Mouse (Mus musculus): ENCODE results near the gene Birc2. TPM values are rescaled to one million over a fixed set of nuclear protein-coding genes. Genes with fewer than 3 reads are reported as not detected.

The Birc2 gene
- total RNA-seq, 2 experiments from 2014 or later, result 24.6 to 26.6 TPM

DNA sequence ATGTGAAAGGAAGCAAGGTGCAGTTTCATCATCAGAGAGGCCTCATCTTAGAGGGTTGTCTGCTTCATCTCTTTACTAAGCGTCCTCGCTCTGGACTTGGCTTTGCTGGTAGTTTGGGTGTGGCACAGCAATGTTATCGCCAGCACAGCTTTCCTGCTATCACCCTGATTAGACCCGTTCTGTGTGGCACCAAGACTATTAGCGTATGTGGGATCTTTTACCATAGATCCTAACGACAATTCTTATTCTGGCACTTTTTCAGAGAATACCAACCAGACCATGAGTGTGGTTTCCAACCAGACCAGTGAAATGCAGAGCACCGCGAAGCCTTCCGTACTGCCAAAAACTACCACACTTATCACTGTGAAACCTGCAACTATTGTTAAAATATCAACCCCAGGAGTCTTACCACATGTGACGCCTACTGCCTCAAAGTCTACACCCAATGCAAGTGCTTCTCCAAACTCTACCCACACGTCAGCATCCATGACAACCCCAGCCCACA, 46.2 kb downstream of the Birc2 start:
- DNase-seq, result no peak
- intact Hi-C loops (cut with DNase I), result no loop called here

DNA sequence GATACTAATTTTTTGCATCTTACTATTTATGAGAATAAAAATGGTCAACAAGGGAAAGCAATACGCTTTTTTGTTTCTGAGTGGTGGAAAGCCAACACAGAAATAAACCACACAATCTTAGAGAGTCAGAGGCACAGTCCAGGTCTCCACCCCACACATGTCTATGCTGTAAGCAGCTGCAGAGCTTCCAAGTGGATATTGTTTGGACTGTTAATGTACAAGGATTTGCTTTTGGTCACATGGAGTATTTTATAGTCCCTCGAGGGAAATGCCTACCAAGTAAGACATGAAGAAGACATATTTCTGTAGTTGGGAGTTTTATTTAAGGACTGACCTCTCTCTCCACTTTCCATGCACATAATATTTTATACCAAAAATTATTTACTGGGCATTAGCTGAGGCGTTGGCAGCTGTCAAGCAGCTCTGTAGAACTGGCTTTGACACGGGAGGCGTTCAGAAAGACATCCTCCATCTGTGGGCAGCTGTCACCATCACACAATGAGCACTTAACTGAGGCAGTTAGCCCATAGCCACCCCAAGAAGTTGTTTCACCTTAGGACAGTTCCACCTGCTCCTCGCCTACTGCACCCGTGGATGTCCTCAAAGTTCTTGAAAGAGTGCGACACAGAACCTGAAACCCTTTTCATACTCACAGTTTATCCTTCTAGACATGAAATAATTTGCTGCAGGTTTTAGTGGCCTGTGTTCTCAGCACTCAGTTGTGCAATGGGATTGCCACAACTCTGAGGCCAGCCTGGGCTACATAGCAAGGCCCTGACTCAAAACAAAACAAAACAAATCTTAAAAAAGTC, 46.9 kb downstream of the Birc2 start:
- intact Hi-C loops (cut with DNase I), result no loop called here

DNA sequence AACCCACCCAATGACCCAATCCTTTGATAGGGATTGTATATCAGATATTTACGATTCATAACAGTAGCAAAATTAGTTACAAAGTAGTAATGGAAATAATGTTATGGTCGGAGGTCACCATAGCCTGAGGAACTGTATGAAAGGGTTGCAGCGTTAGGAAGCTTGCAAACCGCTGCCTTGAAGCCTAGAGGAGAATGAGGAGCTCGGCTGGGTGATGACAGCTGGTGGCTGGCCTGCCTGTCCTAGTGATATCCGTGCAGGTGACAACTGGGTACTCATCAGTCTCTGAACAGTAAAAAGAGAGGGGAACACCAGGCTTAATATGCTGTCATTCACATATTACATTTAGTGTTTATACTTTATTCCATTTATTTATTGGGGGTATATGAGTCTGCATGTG, 48.5 kb downstream of the Birc2 start:
- intact Hi-C loops (cut with DNase I), result no loop called here
- DNase-seq, result no peak

More for the DNA sequence above, 46.9 kb downstream of the Birc2 start:
- DNase-seq, result no peak

DNA sequence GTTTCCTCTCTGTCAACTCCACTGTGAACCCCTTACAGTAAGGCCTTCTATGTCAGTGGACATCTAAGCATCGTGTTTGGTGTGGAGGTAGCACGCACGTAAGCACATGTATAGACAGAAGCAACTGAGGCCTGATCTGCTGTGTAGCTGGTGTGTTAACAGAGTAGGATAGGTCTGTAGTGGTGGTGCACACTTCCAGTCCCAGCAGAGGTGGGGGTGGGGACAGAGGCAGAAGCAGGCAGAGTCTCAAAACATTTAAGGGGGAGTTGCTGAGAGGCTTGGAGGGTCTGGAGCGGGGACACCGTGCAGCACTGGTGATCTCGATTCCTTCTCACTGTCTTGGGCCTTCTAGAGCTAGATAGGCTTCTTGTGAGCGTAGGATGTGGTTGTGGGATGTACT, 50.8 kb downstream of the Birc2 start:
- intact Hi-C loops (cut with DNase I), result no loop called here
- no peak for DNase-seq

DNA sequence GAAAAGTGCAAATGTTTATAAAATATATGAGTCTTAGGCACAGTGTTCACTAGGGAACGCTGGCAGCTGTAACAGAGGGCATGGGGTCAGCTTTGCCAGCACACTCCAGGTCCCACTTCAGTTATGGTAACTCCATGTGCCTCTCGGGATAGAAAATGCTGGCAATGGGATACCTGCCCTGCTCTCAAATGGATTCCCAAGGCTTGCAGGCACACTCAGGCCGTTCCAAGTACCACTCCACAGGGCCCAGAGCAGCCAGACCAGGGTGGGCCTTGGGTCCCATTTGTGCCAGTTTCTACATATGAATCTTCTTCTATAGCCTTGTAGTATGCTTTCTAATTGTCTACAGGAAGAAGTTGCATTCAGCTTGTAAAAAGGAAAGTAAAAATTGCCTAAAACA, 51.5 kb downstream of the Birc2 start:
- DNase-seq, result no peak
- intact Hi-C loops (cut with DNase I), result no loop called here

DNA sequence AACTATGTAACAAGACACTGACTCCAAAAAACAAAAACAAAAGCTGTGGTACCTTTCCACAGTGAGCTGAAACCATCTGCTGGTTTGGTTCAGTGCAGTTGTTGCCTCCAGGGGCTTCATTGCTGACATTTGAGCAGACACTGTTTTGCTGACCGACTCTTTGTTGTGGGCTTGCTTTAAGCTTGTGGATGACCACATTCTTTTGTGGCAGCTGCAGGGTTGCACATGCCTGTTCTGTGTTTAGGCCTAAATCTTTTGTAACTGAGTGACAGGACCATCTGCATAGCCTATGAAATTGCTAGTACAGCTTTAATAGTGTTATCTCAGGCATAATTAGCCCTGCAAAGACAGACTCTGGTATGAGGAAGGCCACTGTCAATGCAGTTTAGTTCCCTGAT, 52.2 kb downstream of the Birc2 start:
- no peak for DNase-seq
- intact Hi-C loops (cut with DNase I), result no loop called here

DNA sequence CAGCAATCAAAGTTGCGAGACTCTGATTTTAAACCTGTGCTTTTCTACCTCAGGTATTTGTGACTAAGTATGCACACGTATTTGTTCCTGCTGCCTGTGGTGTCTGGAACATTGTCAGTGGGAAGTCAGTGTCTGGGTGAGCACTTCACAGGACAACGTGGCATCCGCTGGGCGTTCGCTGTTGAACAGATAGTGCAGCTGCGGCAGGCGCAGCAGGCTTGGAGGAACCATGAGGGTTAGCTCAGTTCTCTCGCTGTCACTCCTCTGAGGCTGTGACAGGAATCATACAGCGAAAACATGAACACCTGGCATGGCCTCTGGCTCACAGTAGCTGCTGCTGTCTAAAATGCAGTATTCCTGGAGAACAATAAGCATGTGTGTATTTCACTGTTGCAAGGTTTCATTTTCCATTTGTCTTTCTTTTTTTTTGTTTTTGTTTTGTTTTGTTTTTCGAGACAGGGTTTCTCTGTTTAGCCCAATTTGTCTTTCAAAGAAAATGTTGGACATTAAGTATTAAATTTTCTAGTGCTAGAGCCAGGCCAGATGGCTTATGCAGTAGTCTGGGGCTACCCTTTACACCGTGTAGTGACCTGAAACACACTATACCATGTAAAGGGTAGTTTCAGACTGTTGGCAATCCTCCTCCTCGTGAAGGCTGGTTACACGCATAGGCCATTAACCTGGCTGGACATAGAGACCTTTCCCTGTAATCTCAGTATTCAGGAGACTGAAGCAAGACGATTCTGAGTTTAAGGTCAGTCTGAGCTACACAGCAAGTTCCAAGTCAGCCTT, 52.8 kb downstream of the Birc2 start:
- intact Hi-C loops (cut with DNase I), result no loop called here
- no peak for DNase-seq

DNA sequence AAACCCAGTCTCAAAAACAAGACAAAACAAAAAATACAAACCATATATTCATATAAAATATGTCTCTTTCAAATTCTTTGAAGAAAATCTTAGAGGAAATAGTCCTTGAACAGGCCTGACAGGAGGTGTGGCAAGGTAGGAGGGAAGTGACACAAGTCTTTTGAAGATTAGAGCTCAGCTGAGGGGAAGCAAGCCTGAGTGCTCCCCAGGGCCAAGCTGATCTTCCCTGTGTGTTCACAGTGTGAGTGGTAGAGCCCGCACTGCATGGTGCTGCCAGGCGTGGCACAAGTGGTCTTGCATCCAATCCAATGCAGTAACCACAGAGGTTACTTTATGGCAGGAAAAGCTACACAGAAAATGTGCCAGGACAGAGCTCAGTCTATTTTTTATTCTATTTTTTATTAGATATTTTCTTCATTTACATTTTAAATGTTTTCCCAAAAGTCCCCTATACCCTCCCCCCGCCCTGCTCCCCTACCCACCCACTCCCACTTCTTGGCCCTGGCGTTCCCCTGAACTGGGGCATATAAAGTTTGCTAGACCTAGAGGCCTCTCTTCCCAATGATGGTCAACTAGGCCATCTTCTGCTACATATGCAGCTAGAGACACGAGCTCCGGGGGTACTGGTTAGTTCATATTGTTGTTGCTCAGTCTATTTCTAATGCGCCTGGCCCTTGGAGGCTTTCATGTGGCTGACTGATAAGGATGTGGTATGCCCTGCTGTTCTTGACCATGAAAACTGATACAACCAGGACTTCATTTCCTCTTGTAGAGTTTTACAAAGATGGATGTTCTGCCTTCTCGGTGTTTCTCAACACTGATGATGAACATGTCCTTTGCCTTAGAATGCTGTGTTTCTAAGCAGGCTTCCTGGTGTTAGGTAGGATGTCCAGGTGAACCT, 56.4 kb downstream of the Birc2 start:
- intact Hi-C loops (cut with DNase I), result no loop called here
- DNase-seq, result no peak

DNA sequence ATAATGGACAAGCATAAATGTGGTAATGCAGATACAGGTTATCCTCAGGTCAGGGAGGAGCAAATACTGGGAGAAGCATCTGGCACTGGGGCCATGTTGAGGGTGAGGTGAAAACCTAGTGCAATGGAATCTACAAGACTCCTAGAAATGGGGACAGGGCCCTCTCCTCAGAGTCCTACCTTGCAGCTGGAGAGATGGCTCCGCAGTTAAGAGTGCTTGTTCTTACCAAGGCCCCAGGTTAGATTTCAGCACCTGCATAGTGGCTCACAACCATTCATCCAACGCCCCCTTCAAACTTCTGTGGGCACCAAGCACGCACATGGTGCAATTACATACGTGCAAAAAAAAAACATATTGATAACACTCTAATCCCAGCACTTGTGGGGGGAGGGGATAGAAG, 57.1 kb downstream of the Birc2 start:
- intact Hi-C loops (cut with DNase I), result no loop called here
- no peak for DNase-seq

DNA sequence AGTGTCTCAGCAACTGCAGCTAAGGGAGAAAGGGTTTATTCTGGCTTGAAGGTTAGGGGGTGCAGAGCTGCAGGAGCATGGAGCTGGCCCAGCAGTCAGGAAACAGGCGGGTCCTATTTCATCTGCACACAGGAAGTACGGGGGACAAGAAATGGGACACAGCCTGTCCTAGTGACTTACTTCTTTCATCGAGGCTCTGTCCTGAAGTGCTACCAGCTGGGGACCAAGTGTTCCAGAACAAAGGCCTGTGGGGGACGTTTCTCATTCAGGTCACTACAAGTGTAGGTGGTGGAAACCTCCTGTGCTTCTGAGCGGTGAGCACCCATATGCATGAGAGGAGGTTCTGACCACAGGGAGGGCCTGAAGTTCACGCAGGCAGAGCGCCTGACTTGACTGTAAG, 58.1 kb downstream of the Birc2 start:
- no peak for DNase-seq
- intact Hi-C loops (cut with DNase I), result no loop called here

DNA sequence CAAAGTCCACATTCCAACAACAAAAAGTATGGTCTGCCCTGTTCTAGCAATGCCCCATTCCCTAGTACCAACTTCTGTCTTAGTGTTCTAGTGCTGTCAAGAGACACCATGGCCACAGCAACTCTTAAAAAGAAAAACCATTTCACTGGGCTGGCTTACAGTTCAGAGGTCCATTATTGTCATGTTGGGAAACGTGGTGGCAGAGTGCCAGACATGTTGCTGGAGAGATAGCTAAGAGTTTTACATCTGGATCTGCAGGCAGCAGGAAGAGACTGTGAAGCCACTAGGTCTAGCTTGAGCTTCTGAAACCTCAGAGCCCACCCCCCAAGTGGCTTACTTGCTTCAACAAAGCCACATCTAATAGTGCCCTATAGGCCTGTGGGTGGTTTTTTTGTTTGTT, 59.2 kb downstream of the Birc2 start:
- intact Hi-C loops (cut with DNase I), result no loop called here
- DNase-seq, result no peak

DNA sequence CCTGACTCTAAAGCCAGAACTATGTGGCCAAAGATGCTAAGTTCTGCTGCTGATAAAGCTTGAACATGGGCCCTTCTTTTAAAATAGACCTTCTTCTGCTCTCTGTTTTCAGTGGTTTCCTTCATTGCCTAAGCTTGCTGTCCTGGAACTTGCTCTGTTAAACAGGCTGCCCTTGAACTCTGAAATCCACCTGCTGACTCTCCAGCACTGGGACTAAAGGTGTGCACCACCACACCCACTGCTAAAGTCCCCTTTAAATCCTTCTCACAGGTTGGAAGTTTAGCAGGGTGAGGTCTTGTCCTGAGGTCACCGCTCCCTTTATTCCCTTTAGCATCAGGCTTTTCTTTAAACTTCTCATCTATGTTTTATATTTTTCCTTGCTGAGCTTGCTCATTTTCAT, 59.9 kb downstream of the Birc2 start:
- no peak for DNase-seq
- intact Hi-C loops (cut with DNase I), result no loop called here

DNA sequence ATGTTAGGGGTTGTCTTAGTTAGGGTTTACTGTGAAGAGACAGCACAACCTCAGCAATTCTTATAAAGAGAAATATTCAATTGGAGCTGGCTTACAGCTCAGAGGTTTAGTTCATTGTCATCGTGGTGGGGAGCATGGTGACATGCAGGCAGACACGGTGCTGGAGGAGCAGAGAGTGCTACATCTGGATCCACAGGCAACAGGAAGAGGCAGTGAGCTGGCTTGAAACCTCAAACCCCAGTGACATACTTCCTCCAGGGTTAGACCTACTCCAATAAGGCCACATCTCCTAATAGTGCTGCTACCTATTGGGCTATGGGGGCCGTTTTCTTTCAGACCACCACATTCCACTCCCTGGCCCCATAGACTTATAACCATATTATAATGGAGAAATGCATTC, 60.9 kb downstream of the Birc2 start:
- no peak for DNase-seq
- intact Hi-C loops (cut with DNase I), result no loop called here

DNA sequence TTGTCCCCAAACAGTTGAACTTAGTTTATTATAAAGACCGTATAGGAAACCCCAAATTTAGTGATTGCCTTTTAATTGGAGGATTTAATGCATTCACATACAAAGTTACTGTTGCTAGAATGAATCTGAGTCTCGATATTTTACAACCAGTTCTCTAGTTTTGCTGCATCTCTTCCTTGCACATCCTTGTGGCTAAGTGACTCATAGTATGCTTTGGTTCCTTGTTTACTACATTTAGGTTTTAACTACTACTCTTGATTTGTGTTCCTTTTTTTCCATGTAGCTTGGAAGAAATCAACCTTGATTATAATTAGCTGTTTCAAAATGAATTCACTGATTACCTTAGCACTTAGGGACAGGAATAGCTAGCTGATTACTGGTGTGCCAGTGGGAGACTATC, 61.9 kb downstream of the Birc2 start:
- intact Hi-C loops (cut with DNase I), result no loop called here
- DNase-seq, result no peak

DNA sequence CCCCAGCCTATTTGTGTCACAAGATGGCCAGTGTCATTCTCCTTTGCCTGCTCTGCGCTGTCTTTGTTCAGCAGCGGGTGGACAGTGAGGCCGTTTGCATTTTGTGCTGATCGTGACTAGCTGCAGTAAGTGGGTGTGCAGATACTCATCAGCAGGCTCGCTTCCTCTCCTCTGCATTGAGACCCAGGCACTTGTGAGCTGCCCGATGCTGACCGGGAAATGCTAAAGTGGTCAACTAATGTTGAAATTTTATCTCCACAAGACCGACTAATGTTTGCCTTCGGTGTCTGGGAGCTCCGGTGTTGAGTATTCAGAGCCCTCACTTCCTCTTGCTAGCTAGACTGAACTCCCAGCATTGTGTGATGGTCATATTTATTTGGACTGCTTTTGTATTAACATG, 62.3 kb downstream of the Birc2 start:
- intact Hi-C loops (cut with DNase I), result no loop called here
- no peak for DNase-seq

DNA sequence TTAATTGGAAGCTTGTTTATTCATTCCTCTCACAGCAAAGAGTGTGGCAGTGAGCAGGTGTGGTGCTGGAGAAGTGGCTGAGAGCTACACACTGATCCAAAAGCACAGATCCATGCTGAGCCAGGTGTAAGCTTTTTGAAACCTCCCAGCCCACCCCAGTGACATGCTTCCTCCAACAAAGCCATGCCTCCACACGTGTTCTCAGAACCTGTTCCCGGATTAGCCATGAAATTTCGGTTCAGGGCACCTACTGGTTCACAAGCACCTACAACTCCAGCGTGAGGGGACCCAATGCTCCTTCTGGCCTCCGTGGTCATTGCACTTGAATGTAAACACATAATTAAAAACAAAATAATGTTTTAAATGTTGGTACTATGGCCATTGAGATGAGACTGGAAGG, 63.2 kb downstream of the Birc2 start:
- intact Hi-C loops (cut with DNase I), result no loop called here
- no peak for DNase-seq

DNA sequence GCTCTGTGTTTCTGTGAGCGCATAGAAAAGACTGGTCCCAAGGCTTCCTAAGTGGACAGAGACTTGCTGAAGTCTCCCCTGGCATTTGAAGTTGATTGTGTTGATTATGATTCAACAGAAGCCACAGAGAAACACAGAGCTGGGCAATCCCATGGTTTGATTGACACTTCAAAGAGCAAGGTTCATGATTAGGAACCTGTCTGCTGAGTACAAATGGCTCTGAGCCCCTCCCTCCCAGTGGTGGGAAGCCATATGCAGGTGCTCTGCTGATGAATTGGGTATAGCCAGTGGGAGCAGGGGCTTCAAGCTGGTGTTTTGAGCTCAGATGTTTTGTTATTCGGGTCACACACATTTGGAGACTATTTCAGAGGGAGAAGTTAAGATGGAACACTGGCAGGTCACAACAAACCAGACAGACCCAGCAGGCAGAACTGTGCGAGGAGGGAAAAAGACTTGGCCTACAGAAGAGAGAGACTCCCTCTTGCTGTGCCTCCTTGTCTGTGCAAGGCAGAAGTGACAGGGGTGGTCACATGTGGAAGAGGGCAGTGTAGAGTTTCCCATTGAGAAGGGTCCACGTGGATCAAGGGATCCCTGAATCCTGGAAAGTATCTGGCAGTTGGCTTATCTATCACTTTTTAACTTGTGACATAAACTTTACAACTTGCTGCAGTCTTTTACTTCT, 64.0 kb downstream of the Birc2 start:
- no peak for DNase-seq
- intact Hi-C loops (cut with DNase I), result no loop called here

DNA sequence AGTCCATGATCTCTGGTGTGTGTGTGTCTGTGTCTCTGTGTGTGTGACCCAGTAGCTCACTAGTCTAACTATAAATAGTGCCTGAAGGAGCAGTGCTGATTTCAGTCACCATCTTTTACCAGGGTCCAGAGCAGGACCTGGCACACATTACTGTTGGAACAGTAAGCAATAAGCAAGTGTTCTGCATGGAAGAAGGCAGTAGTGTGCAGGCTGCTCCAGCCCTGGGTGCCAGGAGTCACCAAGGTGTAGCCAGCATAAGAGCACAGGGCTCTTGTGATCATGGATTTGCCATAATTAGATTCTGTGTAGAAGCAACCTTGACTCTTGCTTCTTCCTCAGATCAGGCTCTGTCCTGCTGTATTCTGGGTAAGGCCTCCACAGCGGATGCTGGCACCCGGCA, 64.5 kb downstream of the Birc2 start:
- intact Hi-C loops (cut with DNase I), result no loop called here

DNA sequence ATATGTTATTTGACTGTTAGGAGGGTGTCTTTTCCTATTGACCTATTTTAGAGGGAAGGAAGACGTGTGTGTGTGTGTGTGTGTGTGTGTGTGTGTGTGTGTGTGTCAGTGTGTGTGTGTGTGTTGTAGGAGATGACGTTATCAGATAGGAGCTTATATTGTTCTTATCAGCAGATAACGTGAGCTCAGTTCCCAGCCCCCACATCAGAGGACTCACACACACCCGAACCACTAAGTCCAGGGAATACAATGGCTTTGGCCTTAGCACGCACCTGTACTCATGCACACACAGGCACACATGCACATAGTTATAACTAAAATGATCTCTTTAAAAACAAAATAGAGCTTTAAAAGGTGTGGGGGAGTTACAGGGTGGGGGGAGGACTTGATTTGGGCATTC, 67.4 kb downstream of the Birc2 start:
- intact Hi-C loops (cut with DNase I), result loop anchor here (10.0 kb wide), 1 partner anchor 235 kb away; the partner anchor contains the start of gene Yap1

More for the DNA sequence above, 64.5 kb downstream of the Birc2 start:
- no peak for DNase-seq

DNA sequence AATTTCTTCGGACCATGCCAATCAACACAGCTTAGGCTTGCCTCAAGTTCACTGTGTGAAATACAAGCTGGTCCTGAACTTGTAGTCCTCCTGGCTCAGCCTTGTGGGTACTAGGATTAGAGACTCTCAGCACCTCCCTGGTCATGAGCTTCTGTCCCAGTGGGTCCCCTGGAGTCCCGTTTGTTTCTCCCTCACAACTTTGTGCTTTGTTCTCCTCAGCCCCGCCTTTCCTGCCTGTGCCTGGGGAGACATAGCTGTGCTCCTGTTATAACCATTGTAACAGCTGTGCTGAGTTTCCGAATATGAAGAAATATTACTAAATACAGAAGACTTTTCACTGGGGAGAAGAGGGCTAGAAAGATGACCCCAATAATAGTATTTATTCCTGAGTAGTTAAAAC, 67.8 kb downstream of the Birc2 start:
- intact Hi-C loops (cut with DNase I), result loop anchor here (10.0 kb wide), 1 partner anchor 236 kb away; the partner anchor contains the start of gene Yap1
- DNase-seq, result no peak

More for the DNA sequence above, 67.4 kb downstream of the Birc2 start:
- no peak for DNase-seq
